Mouse (Mus musculus) lung, postnatal 0 days (tissue): Measurements from ENCODE around the gene Mgat4b.

Experiments used
- CTCF ChIP-seq: IDR thresholded peaks from 2 replicates; pipeline ENCODE4 v1.5.1; 2016; ENCODE audit warnings: antibody characterized with exemption, mild to moderate bottlenecking
- EP300 ChIP-seq: IDR thresholded peaks from 2 replicates; pipeline ENCODE4 v1.6.1; 2016; ENCODE audit warnings: antibody characterized with exemption, mild to moderate bottlenecking, control low read depth

- TF ChIP-seq EP300 (no peak), CTCF (no peak)
Observed at GRCm38 (mm10) chr11:50252684-50253265, 42.1 kb downstream of the Mgat4b start.
